Mouse (Mus musculus): ENCODE results near the gene Plppr4. TPM values are rescaled to one million over a fixed set of nuclear protein-coding genes. Genes with fewer than 3 reads are reported as not detected.

Plppr4 gene
- total RNA-seq (2021): under 1 TPM; 0.10 to 0.20 TPM
- long read RNA-seq, experiment 1: 0 reads
- long read RNA-seq, experiment 2: 0 reads

DNA sequence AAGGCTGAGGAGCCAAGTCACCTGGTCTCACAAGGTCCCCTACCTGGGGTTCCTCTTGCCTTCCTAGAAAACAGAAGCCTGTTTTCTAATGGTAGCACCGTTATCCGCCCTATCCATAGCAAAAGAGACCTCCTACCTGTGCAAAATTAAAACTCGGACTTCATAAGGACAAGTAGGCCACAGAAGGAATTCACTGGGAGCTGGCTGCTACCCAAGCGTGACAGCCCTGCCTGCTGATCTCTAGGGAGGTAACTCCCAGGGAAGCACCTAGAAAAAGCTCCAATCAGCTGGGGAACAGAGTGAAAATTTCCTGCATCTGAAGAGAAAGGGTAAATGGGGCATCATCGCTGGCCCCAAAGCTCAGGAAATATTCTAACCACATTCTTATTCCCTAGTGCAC, at the start of gene Plppr4:
Gene Plppr4 (minus strand): TSS at position 349 of the 400 bp plus-strand sequence.
- intact Hi-C loops (cut with DNase I): no loop called here

DNA sequence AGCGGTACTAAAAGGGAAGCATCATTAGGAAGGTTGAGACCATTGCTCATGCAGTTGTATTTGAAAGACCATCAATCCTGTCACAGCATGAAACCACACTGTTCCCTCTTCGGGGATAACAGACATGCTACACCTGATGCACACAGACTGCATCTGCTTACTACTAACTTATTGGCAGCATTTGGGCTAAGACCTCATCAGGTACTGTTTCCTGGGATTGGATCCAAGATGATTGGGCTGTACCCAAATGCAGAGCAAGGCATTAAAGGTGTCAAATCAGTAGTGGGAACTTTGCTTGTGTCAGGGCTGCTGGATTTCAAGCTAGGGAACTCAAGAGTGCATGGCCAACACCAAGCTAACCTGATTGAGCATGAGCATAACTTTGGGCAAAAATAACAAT, 45.1 kb upstream of the Plppr4 start:
- no peak for DNase-seq
- intact Hi-C loops (cut with DNase I): no loop called here

More for the DNA sequence above, at the start of gene Plppr4:
- DNase-seq: no peak

DNA sequence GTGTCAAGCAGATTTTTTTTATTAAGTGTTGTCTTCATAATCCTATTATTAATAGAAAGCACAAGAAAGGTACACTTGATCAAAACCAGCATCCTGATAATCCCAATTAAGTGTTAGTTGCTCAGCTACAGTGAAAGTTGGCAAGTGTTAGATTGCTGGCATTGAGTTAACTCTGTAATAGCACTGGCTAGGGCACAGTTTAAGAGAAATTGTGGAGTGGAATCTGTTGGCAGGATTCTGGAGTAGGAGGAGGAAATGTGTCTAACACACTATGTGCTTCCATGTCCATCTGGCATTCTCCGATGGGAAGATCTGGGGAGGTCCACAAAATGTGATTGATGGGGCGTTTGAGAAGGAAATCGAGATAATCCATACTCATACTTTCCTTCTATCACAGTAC, 43.1 kb upstream of the Plppr4 start:
- intact Hi-C loops (cut with DNase I): no loop called here
- no peak for DNase-seq

DNA sequence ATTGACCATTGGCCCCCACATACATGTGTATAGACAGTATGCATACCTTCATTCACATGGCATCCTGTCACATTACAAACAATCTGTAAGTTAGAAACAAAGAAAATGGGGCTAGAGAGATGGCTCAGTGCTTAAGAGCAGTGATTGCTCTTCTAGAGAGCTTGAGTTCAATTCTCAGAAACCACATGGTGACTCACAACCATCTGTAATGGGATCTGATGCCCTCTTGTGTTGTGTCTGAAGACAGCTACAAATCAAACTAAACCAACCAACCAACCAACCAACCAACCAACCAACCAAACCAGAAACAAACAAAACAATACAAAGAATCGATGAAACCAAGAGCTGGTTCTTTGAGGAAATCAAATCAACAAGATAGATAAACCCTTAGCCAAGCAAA, 5.4 kb upstream of the Plppr4 start:
- intact Hi-C loops (cut with DNase I): no loop called here
- DNase-seq: no peak

DNA sequence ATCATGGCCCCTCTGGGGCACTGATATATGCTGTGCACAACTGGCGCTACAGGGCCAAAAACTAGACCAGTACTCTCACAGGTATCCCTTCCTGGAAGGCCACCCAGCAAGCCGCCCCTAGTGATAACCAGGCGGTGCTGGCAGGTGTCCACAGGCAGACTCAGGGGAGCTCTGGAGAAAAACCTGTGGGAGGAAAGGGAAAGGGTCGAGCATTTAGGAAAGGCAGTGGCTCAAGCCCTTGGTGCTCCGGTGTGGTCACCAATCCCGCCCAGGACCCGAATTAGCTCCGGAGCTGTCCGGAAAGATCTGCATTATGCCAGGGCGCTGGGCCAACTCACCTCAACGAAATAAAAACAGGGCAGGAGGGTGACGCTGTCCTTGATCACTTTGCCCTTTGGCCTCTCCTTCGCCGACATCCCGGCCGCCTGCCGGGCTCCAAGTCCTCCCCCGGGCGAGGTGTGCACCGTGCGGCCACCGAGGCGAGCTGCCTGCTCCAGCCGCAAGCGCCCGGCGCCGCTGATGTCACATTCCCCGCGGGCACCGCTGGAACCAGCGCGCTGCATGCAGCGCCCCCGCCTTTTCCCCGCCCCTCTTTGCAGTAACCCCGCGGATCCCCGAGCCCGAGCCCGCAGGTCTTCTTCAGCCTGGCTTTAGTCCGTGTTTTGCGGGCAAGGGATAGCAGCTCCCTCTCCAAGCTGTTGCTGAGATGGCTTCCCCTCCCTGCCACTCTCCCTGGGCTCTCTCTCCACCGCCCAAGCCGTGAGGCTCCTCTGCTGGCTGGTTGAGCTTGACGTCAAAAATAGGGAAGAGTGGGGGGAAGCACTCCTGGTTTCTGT, 772 bp downstream of the Plppr4 start:
- DNase-seq: peak in 1 of 2 experiments; percentile 3
- intact Hi-C loops (cut with DNase I): no loop called here

DNA sequence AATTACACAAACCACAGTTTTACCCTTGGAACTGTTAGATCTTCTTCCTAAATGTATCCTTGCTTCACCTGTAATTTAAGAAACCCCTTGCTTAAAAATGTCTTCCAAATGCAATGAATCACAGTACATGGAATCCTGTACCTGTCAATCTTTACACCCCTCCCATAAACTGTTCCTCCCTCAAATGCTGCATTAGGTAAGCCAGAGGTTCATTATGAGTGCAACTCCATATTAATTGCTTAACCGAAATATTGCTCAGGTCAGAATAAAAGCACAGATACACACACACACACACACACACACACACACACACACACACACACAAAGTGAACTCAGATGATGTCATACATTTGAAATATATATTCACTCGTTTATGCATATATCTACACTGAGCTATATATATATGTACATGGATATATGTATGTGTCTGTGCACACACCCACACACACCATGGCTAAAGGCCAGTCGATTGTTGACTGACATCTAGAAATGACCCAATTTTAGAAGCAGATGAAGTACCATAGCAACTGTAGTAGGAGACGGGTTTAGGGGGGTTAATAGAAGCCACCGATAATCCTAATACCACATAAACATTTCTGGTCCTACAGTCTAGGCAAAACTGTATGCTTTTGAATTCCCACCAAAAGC, 1.6 kb downstream of the Plppr4 start:
- no peak for DNase-seq
- intact Hi-C loops (cut with DNase I): no loop called here

DNA sequence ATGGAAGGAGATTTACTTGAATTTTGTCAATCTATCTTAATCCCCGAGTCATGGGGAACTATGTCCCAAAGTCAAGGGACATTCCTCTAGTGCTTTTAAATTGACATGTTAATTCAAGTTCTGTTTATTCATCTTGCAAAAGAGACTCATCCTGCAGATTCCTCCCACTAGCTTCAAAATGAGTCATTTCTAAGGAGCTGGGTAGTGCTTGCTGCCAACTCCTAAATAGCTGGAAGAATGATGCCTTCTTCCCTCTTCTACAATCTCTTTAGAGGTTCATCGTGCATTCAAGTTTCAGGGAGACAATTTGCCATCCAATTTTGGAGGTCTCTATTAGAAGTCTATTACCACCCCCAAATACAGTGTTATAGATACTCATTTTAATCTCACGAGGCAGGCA, 3.3 kb downstream of the Plppr4 start:
- intact Hi-C loops (cut with DNase I): no loop called here

DNA sequence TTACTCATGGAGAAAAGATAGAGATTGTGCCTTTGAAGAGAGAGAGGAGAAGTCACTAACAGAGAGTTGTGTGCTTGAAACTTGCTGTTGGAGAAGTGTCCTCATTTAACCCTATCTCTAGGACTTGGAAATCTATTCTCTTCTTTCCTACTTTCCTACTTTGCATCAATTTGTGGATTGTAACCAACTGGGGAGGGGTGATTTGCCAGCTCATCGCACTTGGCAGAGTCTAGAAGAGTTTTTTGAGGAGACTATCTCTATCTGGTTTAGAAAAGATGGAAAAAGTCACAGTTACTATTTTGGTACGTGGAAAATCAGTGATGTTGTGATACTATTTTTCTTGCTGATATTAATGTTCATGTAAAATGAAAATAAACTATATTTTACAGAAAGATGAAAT, 6.7 kb downstream of the Plppr4 start:
- intact Hi-C loops (cut with DNase I): no loop called here
- DNase-seq: no peak

More for the DNA sequence above, 3.3 kb downstream of the Plppr4 start:
- no peak for DNase-seq

DNA sequence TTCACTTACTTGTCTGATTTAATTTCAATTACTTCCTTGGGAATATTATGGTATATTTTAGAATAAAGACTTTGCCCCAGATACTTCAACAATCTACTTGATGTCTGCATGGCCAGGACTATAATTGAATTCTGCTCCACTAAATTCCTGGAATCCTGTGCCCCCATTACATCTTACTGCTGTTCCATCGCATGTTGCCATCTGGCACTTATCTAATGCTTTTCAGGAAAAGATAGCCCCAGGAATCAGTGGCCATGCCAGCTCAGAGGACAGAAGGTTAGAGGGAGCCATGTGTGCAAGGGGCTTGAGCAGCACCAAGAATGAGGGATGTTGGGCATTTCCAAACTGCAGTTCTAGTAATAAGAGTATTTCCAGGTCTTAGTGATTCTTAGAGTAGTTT, 14.3 kb downstream of the Plppr4 start:
- intact Hi-C loops (cut with DNase I): no loop called here
- no peak for DNase-seq

DNA sequence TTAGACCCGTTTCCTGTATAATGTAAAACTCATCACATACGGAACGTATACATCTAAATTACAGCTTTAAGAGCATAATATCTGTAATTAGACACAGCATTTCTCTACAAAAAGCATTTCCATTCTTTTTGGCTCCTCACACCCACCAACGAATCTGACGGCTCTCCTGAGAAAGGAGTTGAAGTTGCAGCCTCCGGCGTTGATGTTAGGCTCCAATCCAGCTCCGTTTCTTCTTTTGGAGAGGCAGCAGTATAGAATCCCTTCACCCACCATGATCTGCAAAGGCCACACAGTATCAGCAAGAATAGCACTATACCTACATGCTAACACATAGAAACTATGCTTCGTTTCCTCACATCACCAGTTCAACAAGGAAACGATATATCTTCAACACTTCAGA, 29.2 kb downstream of the Plppr4 start:
- no peak for DNase-seq
- intact Hi-C loops (cut with DNase I): no loop called here

DNA sequence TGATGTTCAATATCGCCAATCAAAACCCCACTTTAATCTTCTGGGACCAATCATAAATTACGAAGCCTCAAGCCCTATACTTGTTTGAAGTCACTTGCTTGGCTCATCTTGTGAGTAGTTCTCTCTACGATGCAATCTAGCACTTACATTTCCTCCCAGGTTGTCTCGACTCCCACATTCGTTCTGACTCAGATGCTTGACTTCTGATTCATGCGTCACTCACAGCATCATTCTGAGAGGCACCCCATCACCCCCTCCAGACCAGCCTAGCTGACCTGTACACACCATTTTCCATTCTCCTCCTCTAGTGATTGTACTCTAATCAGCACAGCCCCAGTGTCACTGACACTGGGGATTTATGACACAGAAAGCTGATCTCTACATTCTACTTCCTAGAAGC, 31.2 kb downstream of the Plppr4 start:
- no peak for DNase-seq
- intact Hi-C loops (cut with DNase I): no loop called here

DNA sequence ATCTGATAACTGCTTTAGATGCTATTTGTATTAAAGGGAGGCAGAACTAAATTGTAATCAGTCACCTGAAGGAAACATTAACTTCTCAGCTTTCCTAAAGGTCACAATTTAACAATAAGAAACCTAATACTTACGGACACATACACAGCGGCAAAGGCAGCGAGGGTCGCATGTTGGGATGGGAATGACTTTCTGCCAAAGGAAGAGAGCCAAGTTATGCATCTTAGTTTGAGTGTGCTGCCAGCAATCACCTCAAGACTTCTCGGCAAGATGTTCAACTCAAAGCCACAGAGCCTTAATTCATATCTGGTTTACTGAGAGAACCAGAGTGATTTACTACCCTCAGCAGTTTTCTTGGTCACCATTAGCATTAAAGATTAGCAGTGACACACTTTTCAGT, 34.1 kb downstream of the Plppr4 start:
- intact Hi-C loops (cut with DNase I): no loop called here
- DNase-seq: no peak

DNA sequence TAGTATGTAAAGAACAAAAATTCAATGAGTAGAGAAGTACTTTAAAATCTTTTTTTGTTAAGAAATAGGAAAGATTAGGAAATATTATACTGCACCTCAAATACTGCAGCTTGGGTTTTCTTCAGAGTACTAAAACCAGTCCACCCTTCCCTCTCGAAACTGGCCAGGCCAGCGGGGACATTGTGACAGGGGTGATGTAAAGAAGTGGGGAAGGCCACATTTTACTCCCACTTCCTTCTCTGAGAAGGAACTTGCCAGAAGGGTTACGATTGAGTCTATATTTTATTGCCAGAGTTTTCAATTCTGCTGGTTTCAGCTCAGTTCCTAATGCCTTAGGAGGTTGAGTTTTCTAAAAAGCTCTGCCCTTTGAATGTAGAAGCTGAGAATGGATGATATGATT, 41.0 kb downstream of the Plppr4 start:
- no peak for DNase-seq
- intact Hi-C loops (cut with DNase I): loop anchor here (5.0 kb wide), 1 partner anchor 228 kb away; no protein-coding TSS in a partner anchor

DNA sequence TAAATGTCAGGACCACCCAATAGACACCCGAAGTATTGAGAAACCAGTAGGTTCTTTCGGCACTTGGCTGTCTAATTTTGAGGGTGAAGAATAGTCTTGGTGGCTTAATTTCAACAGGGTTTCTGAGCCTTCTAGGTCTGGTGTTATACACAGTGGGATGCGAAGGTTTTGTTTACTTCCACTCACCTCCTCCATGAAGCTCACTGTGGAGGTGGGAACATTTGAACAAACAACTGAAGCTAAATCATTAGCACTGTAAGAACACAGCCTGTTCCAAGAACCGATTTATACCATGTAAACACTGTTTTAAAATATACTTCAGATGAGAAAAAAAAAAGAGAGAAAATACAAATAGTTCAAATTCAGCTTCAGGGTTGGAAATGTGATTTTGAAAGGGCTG, 47.3 kb downstream of the Plppr4 start:
- intact Hi-C loops (cut with DNase I): no loop called here

DNA sequence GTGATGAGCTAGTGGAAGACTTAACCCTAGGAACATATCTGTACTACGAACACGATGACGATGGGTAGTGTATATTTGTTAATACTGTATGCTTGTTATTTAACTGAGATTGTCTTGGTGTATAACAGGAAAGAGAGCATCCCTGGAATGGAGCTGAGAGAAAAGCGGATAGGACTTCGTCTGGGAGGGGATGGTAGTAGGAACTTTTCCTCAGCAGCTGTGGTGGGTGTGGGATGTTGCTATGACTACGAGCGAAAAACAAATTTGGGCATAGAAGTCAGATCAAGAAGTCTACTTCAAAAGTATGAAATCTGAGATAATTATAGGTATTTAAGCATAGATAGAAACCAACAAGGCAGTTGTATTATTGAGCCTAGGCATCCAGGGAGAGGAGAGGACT, 48.6 kb downstream of the Plppr4 start:
- no peak for DNase-seq
- intact Hi-C loops (cut with DNase I): no loop called here

More for the DNA sequence above, 47.3 kb downstream of the Plppr4 start:
- DNase-seq: no peak

DNA sequence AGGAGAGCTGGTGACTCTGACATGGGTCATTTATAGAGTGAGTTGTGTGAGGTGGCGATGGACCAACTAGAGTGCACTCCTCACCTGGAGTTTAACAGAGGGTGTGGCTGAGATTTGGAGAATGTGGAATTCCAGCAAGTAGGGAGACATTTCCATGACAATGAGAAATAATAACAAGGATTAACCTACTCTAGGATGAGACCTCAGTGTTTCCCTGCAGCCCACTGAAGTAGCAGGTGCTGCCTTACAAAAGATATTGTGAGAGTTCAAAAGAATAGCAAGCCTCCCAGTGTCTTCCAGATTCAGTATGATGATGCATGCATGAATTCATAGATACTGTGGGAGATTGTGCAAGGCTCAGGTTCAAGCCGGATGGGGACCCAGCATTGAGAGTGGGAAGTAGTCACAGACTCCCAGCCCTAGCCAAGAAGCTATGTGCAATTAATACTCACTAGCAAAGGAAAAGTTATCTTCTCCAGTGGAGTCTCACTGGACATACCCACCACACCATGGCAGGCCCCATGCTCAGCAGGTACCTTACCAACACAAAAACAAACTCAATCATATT, 49.8 kb downstream of the Plppr4 start:
- intact Hi-C loops (cut with DNase I): no loop called here
- DNase-seq: no peak

DNA sequence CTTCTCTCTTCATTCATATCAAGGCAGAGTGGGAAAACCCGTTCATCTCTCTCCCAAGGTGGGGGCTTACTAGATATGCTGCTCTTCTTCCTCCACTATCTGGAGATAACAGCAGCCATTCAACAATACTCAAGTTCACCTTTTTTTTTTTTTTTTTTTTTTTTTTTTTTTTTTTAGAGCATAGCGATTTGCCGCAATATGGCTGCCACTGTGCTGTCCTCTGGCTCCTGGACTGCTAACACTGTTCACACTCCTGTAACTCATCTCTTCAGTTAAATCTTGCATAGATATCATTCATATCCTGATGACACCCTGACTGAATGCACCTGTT, 51.1 kb downstream of the Plppr4 start:
- intact Hi-C loops (cut with DNase I): no loop called here

DNA sequence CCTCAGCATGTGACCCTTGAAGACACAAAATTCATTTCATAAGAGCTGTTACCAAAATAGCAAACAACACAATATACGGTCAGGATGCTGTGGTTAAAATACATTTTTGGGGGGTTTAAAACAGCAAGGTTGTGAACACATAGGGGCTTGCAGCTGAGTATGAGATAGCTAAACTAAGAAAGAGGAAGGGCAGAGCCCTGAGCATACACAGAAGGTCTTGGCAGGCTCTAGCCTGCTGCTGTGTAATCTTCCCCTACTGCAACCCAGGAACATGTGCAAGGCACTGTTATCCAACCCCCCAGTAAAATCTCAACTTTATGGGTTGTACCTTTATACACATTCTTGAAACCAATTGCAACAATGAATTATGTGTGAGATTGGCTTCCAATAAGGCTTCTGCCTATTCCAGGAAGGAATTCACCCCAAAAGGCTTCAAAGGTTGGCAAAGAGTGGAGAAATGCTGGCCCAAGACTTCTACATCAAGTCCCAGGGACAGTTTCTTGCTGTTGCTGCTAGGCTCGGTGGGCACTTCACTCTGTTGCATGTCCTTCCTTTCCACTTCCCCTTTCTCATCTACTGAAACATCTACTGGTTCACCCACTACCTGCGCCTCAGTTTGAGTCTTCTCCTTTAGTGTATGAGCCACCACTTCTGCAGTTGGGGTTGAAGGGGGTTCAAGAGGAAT, 51.6 kb downstream of the Plppr4 start:
- DNase-seq: no peak
- intact Hi-C loops (cut with DNase I): no loop called here

More for the DNA sequence above, 51.1 kb downstream of the Plppr4 start:
- no peak for DNase-seq

DNA sequence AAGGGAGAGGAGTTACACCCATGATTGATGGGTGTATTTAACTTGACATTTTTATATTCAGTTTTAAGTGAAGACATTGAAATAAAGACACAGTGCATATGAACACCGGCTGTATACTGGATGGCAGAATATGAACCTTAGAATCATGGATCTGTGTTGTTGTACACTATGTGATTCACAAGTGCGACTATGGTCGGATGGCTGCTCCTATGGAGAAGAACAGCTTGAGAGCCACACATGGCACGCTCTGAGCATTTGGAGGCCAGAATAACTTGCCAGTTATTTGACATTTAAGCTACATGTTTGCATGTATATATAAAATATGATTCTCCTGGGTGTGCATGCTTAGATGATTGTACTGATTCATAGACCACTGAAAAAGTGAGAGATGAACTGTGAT, 53.1 kb downstream of the Plppr4 start:
- no peak for DNase-seq
- intact Hi-C loops (cut with DNase I): no loop called here

DNA sequence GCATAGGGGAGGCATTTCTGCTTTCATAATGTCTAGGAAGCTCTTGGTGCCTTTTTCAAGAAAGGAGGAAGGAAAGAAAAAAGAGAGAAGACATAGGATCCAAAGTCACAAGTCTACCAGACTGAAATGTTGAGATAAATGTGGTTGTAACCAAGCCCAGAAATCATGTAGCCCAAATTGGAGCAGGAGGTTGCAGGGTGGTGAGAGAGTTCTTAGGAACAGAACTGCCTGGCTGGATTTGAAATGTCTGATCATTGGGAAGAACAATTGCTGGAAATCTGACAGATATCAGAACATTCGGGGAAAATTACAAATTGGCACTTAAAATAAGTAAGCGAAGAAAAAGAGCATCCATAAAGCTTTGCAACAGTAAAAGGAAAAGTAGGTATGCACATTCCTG, 56.6 kb downstream of the Plppr4 start:
- intact Hi-C loops (cut with DNase I): no loop called here

DNA sequence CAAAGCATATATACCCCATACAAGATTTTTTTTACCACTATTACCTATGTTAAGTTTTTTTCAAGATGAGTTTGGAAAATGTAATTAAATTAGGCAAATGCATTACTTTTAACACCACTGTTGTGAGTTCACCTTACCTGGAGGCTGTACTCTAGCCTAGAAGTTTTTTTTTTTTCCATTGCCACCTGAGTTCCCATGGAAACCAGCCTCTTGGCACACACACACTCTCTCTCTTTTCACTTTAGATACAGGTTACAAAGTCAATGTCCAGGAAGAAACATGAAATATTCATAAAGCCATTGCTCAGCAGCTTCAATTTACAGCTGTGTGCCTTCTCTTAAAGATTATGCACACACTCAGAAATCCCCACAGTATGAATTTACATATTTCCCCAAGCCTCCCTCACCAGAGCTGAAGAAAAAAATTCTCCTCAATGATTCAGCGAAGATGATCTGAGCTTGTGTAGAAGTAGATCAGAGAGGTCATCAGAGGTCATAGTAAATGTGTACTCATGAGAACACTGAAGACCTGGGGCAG, 59.9 kb downstream of the Plppr4 start:
- no peak for DNase-seq
- intact Hi-C loops (cut with DNase I): no loop called here

More for the DNA sequence above, 56.6 kb downstream of the Plppr4 start:
- DNase-seq: no peak
